Mouse (Mus musculus): Measurements from ENCODE around the gene Zfp786.

DNA sequence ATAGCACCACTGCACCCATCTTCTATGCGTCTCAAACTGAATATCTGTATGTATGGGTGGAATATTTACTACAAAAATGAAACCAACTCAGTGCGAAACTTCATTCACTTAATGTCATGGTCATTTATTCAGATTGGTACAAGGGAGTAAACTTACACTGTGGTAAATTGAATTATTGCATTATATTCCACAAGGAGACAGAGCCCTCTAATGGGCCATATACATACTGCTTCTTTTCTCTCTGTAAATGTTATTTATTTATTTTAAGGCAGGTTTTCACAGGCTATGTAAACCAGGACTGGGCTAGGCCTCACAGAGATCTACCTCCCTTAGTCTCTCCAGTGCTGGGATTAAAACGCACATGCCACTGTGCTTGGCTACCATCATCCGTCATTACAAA, 3.2 kb downstream of the Zfp786 start:
- TF ChIP-seq POLR2A (IDR thresholded peaks at IDR 0.05; ENCODE audit: borderline replicate concordance, low read depth, low read length): no peak
- no peak for TF ChIP-seq CTCF (IDR thresholded peaks at IDR 0.05; ENCODE audit: low read depth, low read length)

Data from bone marrow macrophage, adult 2 months (primary cell).